Mouse (Mus musculus) T-helper 1 cell (primary cell): ENCODE results near the gene Mylk4.

Experiments used
- in situ Hi-C: fragments of 300-600 bp; cut with MboI, MseI; formaldehyde crosslinking; loops from one replicate; pipeline ENCODE4 v1.15.1; 2025; ENCODE audit warnings: high pct_unique_total_duplicates

Gene Mylk4

DNA sequence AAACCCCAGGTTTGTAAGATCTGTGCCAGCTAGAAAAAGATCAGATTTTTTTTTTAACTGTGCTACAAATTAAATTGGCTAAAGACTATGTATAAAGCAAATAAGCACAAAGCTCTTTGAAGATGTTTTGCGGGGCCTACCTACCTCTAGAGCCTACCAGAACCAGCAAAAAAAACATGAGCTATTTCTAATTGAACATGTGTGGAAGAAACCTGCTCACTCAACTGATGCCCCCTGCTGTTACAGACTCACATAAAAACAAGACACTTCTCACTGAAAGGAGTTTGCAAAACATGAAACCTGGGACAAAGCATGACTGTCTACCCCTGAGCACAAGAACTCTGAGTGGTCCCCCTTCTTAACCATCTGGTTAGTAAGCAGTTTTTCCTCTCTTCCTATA, 13.3 kb upstream of the Mylk4 start:
- in situ Hi-C loops = loop anchor here (10.0 kb wide), 1 partner anchor 1242 kb away; the partner anchor contains the start of genes A530084C06Rik and Foxq1

GRCm38 (mm10) chr13:32795166-32795565, 11.4 kb upstream of the Mylk4 start:
- in situ Hi-C loops = loop anchor here (10.0 kb wide), 1 partner anchor 1240 kb away; the partner anchor contains the start of genes A530084C06Rik and Foxq1

- in situ Hi-C loops = loop anchor here (10.0 kb wide), 1 partner anchor 1240 kb away; the partner anchor contains the start of genes A530084C06Rik and Foxq1
These were observed 10.9 kb upstream of the Mylk4 start for GRCm38 (mm10) chr13:32794619-32795018.

DNA sequence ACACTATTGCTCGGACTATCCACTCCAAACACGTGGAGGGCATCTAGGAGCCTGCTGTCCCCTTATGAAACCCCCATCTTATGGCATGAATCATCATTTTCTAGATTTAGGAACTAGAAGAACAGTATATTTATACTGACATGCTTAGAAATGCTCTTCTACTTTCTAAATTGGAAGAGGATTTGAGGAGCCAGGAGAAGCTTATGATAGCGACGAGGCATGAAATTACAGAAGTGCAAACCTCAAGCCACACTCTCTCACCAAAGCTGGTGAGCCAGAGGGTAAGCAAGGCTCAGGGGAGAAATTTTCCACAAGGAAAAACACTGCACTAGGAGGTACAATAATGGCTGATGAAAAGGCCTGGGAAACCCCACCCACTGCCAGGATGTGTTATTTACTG, 6.0 kb upstream of the Mylk4 start:
- in situ Hi-C loops = loop anchor here (10.0 kb wide), 1 partner anchor 1235 kb away; the partner anchor contains the start of genes A530084C06Rik and Foxq1

- in situ Hi-C loops = no loop called here
These were observed 3.8 kb upstream of the Mylk4 start for GRCm38 (mm10) chr13:32787584-32787983.

- in situ Hi-C loops = no loop called here
These were observed 699 bp downstream of the Mylk4 start for GRCm38 (mm10) chr13:32783055-32783454.

DNA sequence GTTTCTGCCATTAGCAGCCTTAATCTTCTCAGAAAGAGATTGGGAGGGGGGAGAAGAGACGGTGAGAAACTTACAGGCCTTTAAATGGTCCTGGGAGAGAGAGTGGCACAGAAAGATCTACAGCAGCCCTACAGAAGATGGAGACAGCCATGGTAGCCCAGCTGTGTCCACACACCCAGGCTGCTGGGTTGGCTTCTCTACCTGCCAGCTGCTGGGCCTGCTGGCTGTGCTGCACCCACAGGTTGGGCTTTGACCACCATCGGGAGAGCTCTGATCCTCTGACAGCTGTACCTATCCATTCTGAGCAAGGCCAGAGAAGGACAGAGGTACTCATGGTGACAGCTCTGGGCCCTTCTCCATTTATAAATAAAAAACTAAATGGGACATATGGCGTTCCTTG, 4.9 kb downstream of the Mylk4 start:
- in situ Hi-C loops = no loop called here

GRCm38 (mm10) chr13:32776350-32776749, 7.4 kb downstream of the Mylk4 start:
- in situ Hi-C loops = no loop called here

- in situ Hi-C loops = no loop called here
These were observed 7.9 kb downstream of the Mylk4 start for GRCm38 (mm10) chr13:32775889-32776288.

- in situ Hi-C loops = no loop called here
These were observed 13.8 kb downstream of the Mylk4 start for GRCm38 (mm10) chr13:32769960-32770359.

DNA sequence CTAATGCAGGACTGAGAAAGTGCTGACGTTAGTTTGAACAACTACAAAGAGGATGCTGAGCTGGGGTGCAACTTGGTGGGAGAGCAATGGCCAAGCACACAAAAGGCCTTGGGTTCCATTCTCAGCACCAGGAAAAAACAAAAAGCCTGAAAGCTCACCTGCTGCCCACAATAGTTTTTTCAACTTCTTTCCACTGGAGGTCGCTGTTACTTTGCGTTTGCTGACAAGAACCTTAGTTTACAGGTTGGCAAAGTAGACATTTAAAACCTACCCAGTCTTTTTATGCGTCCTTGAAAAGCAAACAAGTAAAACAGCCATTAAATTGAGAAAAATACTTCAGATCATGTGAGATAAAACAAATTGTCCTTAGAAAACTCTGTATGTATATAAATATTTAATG, 15.7 kb downstream of the Mylk4 start:
- in situ Hi-C loops = no loop called here

DNA sequence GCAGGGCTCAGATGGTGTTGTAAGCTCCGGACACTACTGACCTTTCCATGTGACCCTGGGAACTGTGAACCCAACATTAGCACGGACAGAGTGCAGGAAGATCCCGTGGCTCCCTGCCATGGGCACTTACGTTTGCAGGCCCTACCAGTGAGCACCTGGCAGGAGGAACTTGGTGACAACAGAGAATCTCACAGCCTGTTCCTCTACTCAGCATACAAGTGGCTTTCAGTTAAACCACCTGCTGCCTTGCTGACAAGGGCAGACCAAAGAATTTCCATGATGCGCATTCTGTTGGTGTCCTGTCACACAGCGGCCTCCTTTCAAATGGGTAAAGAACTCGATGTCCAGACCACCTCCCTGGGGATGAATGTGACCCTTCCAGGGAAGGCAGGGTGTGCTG, 19.3 kb downstream of the Mylk4 start:
- in situ Hi-C loops = no loop called here

GRCm38 (mm10) chr13:32763141-32763540, 20.6 kb downstream of the Mylk4 start:
- in situ Hi-C loops = no loop called here

- in situ Hi-C loops = no loop called here
These were observed 23.0 kb downstream of the Mylk4 start for GRCm38 (mm10) chr13:32760795-32761194.

- in situ Hi-C loops = no loop called here
These were observed 24.7 kb downstream of the Mylk4 start for GRCm38 (mm10) chr13:32759036-32759435.

DNA sequence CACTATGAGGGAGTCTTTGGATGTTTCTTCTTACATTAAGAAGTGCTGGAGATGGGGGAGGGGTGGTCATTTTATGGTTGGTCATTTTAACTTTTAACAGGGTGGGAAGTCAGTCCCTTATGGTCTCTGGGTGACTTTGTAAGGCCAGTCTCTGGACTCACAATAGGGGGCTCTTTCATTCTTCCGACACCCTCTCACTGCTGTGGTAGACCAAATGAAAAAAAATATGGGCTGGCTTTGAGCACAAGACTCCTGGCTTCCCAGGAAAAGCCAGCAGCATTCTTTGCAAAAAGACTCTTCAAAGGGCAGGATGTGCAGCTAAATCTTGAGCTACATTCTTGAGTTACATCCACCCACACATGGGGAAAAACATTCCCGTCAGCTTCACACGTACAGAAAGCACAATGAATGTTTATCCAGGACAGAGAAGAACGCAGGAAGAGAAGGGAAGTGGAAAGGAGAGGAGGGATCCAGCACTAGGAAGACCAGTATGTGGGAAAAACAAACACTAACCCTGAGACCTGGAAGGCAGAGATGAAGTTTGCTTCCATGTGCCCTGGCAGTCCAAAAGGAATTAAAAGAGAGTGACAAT, 31.6 kb downstream of the Mylk4 start:
- in situ Hi-C loops = no loop called here

- in situ Hi-C loops = no loop called here
These were observed 33.2 kb downstream of the Mylk4 start for GRCm38 (mm10) chr13:32750507-32750906.

DNA sequence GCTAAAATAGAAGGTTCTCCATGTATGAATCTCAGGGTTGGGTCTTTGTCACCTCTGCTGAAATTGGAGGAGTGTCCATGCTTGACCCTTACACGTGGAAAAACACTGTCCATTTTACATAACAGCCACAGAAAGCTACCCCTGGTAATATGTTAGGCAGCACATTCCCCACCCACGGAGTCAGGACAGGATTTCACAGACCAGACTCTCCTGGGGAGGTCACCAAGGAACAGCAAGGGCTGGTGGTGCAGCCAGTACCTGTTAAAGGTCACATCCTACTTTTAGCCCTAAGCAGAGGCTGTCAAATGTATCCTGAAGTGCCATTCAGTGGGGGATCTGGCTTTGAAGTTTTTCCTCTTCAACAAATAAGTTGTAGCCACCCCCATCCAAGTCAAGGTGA, 35.3 kb downstream of the Mylk4 start:
- in situ Hi-C loops = no loop called here

DNA sequence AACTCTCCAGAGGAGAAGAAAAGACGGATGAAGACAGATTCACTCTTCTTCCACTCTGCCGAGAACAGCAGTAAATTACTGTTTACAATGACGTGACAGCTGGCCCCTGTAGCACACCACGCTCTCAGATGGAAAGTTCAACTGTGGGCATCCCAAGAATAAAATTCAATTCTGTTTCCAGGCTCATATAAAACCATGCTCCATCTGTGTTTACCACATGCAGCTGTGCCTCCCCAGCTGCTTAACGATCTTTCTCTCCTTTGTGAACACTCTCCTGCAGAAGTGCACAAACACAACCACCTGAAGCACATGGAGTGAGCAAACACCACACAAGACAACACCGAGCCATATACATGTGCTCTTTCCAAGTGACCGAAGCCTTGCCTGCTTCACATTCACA, 42.6 kb downstream of the Mylk4 start:
- in situ Hi-C loops = no loop called here

- in situ Hi-C loops = no loop called here
These were observed 52.5 kb downstream of the Mylk4 start for GRCm38 (mm10) chr13:32731283-32731682.

- in situ Hi-C loops = no loop called here
These were observed 59.1 kb downstream of the Mylk4 start for GRCm38 (mm10) chr13:32724606-32725005.

DNA sequence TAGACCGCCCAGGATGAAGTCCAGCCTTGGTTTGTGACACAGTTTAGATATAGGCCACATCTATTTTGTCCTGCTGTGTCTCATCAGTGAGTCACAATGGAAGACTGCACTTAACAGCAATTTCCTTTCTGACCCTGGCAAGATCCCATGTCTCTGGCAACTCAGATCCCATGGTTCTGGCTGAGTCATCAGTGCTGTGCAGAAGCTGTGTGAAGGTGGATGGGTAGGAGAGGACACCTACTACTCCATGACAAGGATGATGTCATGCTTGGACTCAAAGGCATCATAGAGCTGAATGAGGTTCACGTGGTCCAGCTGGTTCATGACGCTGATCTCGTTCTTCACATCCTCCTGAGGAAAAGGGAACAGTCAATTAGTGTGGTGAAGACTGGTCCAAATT, 62.0 kb downstream of the Mylk4 start:
- in situ Hi-C loops = no loop called here

GRCm38 (mm10) chr13:32719284-32719683, 64.5 kb downstream of the Mylk4 start:
- in situ Hi-C loops = no loop called here

DNA sequence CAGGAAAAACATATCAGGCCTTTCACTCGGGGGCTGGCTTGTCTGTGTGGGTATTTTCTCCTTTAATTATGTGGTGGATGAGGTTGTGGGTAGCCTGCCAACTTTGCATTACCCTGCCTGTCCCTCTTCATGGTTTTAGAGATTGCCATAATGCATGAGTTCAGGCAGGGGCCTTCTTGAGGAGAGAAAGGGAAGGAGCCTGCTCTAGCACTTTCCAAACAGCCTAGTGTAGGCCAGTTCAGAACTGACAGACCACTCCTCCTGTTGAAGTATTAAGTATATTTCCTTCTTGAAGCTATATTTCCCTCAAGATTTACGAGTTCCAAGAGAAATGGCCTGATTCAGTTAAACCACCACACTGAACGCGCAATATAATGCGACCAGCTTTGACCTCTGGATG, 66.0 kb downstream of the Mylk4 start:
- in situ Hi-C loops = no loop called here
